Mouse (Mus musculus): ENCODE data around the gene Ablim1. TPM values are rescaled to one million over a fixed set of nuclear protein-coding genes. Genes with fewer than 3 reads are reported as not detected.

Gene Ablim1
- polyA plus RNA-seq, 1 experiment = 216 TPM

GRCm38 (mm10) chr19:57191109-57191508 is 123.6 kb downstream of the Ablim1 start:
- Histone ChIP-seq H3K4me3 (ENCODE audit: control insufficient read depth, insufficient read depth, low read length) (no peak overlapping the region), H3K36me3 (ENCODE audit: control insufficient read depth, insufficient read depth, low read length) (no peaks in the 10 kb centered on the region), H3K27ac (ENCODE audit: control insufficient read depth, insufficient read depth, low read length) (no peak overlapping the region), H3K27me3 (ENCODE audit: control insufficient read depth, insufficient read depth, low read length) (peaks cover 2% of the 10 kb centered on the region; the same call in 1 of the 2 replicates), H3K4me1 (replicated peaks; ENCODE audit: control insufficient read depth, insufficient read depth, low read length) (no peaks in the 10 kb centered on the region; the same call in 1 of the 2 replicates)
- no peak for DNase-seq
- WGBS = 100% methylated on average over 1 of the region's 1 CpGs
- TF ChIP-seq CTCF (IDR thresholded peaks at IDR 0.05; ENCODE audit: borderline replicate concordance, control insufficient read depth, extremely low read depth, insufficient read depth, low read length, poor library complexity) (no peak), POLR2A (IDR thresholded peaks at IDR 0.05; ENCODE audit: control insufficient read depth, extremely low read depth, insufficient read depth, low read length, poor library complexity) (no peak)

GRCm38 (mm10) chr19:57189427-57189826 is 125.3 kb downstream of the Ablim1 start:
- H3K4me1 ChIP-seq (replicated peaks; ENCODE audit: control insufficient read depth, insufficient read depth, low read length) = no peaks in the 10 kb centered on the region; the same call in 1 of the 2 replicates
- no peaks in the 10 kb centered on the region for H3K27me3 ChIP-seq (ENCODE audit: control insufficient read depth, insufficient read depth, low read length)
- no peak overlapping the region for H3K4me3 ChIP-seq (ENCODE audit: control insufficient read depth, insufficient read depth, low read length)
- TF ChIP-seq POLR2A (IDR thresholded peaks at IDR 0.05; ENCODE audit: control insufficient read depth, extremely low read depth, insufficient read depth, low read length, poor library complexity) (no peak), CTCF (IDR thresholded peaks at IDR 0.05; ENCODE audit: borderline replicate concordance, control insufficient read depth, extremely low read depth, insufficient read depth, low read length, poor library complexity) (no peak)
- DNase-seq = no peak
- H3K27ac ChIP-seq (ENCODE audit: control insufficient read depth, insufficient read depth, low read length) = no peak overlapping the region
- WGBS = 70% methylated on average over 5 of the region's 5 CpGs
- H3K36me3 ChIP-seq (ENCODE audit: control insufficient read depth, insufficient read depth, low read length) = no peaks in the 10 kb centered on the region

GRCm38 (mm10) chr19:57188553-57188952 is 126.2 kb downstream of the Ablim1 start:
- no peak for DNase-seq
- TF ChIP-seq POLR2A (IDR thresholded peaks at IDR 0.05; ENCODE audit: control insufficient read depth, extremely low read depth, insufficient read depth, low read length, poor library complexity) = no peak
- no peak for TF ChIP-seq CTCF (IDR thresholded peaks at IDR 0.05; ENCODE audit: borderline replicate concordance, control insufficient read depth, extremely low read depth, insufficient read depth, low read length, poor library complexity)

GRCm38 (mm10) chr19:57185021-57185420 is 129.7 kb downstream of the Ablim1 start:
- 93% methylated on average over 3 of the region's 3 CpGs for WGBS
- Histone ChIP-seq H3K27me3 (ENCODE audit: control insufficient read depth, insufficient read depth, low read length) (no peaks in the 10 kb centered on the region), H3K4me3 (ENCODE audit: control insufficient read depth, insufficient read depth, low read length) (no peak overlapping the region), H3K36me3 (ENCODE audit: control insufficient read depth, insufficient read depth, low read length) (no peaks in the 10 kb centered on the region), H3K27ac (ENCODE audit: control insufficient read depth, insufficient read depth, low read length) (no peak overlapping the region), H3K4me1 (replicated peaks; ENCODE audit: control insufficient read depth, insufficient read depth, low read length) (peaks cover 8% of the 10 kb centered on the region)
- TF ChIP-seq POLR2A (IDR thresholded peaks at IDR 0.05; ENCODE audit: control insufficient read depth, extremely low read depth, insufficient read depth, low read length, poor library complexity) (no peak), CTCF (IDR thresholded peaks at IDR 0.05; ENCODE audit: borderline replicate concordance, control insufficient read depth, extremely low read depth, insufficient read depth, low read length, poor library complexity) (no peak)
- DNase-seq = no peak

More at GRCm38 (mm10) chr19:57188553-57188952, 126.2 kb downstream of the Ablim1 start:
- Histone ChIP-seq H3K36me3 (ENCODE audit: control insufficient read depth, insufficient read depth, low read length) (no peaks in the 10 kb centered on the region), H3K4me3 (ENCODE audit: control insufficient read depth, insufficient read depth, low read length) (no peak overlapping the region), H3K27ac (ENCODE audit: control insufficient read depth, insufficient read depth, low read length) (no peak overlapping the region), H3K27me3 (ENCODE audit: control insufficient read depth, insufficient read depth, low read length) (no peaks in the 10 kb centered on the region), H3K4me1 (replicated peaks; ENCODE audit: control insufficient read depth, insufficient read depth, low read length) (no peaks in the 10 kb centered on the region; the same call in 1 of the 2 replicates)
- WGBS = 74% methylated on average over 4 of the region's 4 CpGs

GRCm38 (mm10) chr19:57182938-57183720 is 131.6 kb downstream of the Ablim1 start:
- no peak for DNase-seq
- Histone ChIP-seq H3K27ac (ENCODE audit: control insufficient read depth, insufficient read depth, low read length) (no peak overlapping the region), H3K4me3 (ENCODE audit: control insufficient read depth, insufficient read depth, low read length) (no peak overlapping the region), H3K36me3 (ENCODE audit: control insufficient read depth, insufficient read depth, low read length) (no peaks in the 10 kb centered on the region), H3K4me1 (replicated peaks; ENCODE audit: control insufficient read depth, insufficient read depth, low read length) (peaks cover 8% of the 10 kb centered on the region), H3K27me3 (ENCODE audit: control insufficient read depth, insufficient read depth, low read length) (no peaks in the 10 kb centered on the region)
- no peak for TF ChIP-seq POLR2A (IDR thresholded peaks at IDR 0.05; ENCODE audit: control insufficient read depth, extremely low read depth, insufficient read depth, low read length, poor library complexity)
- TF ChIP-seq CTCF (IDR thresholded peaks at IDR 0.05; ENCODE audit: borderline replicate concordance, control insufficient read depth, extremely low read depth, insufficient read depth, low read length, poor library complexity) = no peak
- WGBS = 88% methylated on average over 13 of the region's 13 CpGs

GRCm38 (mm10) chr19:57181852-57182528 is 132.7 kb downstream of the Ablim1 start:
- no peak overlapping the region for H3K4me3 ChIP-seq (ENCODE audit: control insufficient read depth, insufficient read depth, low read length)
- TF ChIP-seq POLR2A (IDR thresholded peaks at IDR 0.05; ENCODE audit: control insufficient read depth, extremely low read depth, insufficient read depth, low read length, poor library complexity) = no peak
- no peak for TF ChIP-seq CTCF (IDR thresholded peaks at IDR 0.05; ENCODE audit: borderline replicate concordance, control insufficient read depth, extremely low read depth, insufficient read depth, low read length, poor library complexity)
- peaks cover 8% of the 10 kb centered on the region for H3K4me1 ChIP-seq (replicated peaks; ENCODE audit: control insufficient read depth, insufficient read depth, low read length)
- H3K27me3 ChIP-seq (ENCODE audit: control insufficient read depth, insufficient read depth, low read length) = no peaks in the 10 kb centered on the region
- no peaks in the 10 kb centered on the region for H3K36me3 ChIP-seq (ENCODE audit: control insufficient read depth, insufficient read depth, low read length)
- H3K27ac ChIP-seq (ENCODE audit: control insufficient read depth, insufficient read depth, low read length) = no peak overlapping the region
- 96% methylated on average over 10 of the region's 10 CpGs for WGBS
- no peak for DNase-seq

Data from thymus, adult 2 months (tissue).